Mouse (Mus musculus): ENCODE measurements around the gene Dnase1l3.

- TF ChIP-seq POLR2A (IDR thresholded peaks at IDR 0.05; ENCODE audit: low read depth, low read length) (no peak), CTCF (IDR thresholded peaks at IDR 0.05; ENCODE audit: extremely low read depth, insufficient read length, insufficient replicate concordance, low read depth, low read length) (no peak)
Measured at GRCm38 (mm10) chr14:8034561-8034960, 40.2 kb upstream of the Dnase1l3 start.

Data from small intestine, adult 2 months (tissue).